Mouse (Mus musculus) ES-Bruce4 (cell line): ENCODE data around the gene Rab5a.

ENCODE experiments used
- CTCF ChIP-seq: IDR thresholded peaks from one replicate; pipeline ENCODE4 v1.8.1; 2011; ENCODE audit warnings: low read depth, low read length
- EP300 ChIP-seq: IDR thresholded peaks from 2 replicates; pipeline ENCODE4 v1.6.1; 2011; ENCODE audit warnings: low read depth, low read length; ENCODE audit not compliant: insufficient read depth
- POLR2A ChIP-seq: IDR thresholded peaks from one replicate; pipeline ENCODE4 v1.8.1; 2011; ENCODE audit warnings: low read length; ENCODE audit not compliant: insufficient read depth

DNA sequence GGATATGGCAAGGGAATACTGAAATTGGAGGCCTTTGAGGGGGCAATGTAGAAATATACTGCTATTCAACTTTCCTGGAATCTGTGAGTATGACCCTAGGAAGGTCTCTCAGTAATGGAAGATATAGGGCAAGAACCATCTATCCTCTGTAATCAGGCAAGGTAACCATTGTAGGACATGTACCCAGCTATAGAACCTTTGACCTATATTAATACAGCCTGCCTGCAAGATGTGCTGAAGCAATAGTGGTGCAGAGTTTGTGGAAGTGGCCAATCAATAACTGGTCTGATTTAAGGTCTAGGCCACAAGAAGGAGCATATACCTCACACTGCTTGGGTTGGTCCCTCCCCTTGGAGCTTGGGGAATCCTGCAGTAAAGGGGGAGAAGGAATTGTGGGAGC, 41.5 kb downstream of the Rab5a start:
- no peak for TF ChIP-seq CTCF
- TF ChIP-seq POLR2A, result no peak
- no peak for TF ChIP-seq EP300
